Mouse (Mus musculus): ENCODE data around the gene Gja1.

Gene Gja1

GRCm38 (mm10) chr10:56415894-56416570, 38.9 kb downstream of the Gja1 start:
- no peak for DNase-seq (ENCODE audit: low spot score in 2 of 2)

GRCm38 (mm10) chr10:56422518-56422917, 45.4 kb downstream of the Gja1 start:
- no peak for DNase-seq (ENCODE audit: low spot score in 2 of 2)

- no peak for DNase-seq (ENCODE audit: low spot score in 2 of 2)
Measured at GRCm38 (mm10) chr10:56425016-56425798, 48.1 kb downstream of the Gja1 start.

GRCm38 (mm10) chr10:56426369-56426768, 49.2 kb downstream of the Gja1 start:
- no peak for DNase-seq (ENCODE audit: low spot score in 2 of 2)

GRCm38 (mm10) chr10:56427382-56427781, 50.3 kb downstream of the Gja1 start:
- no peak for DNase-seq (ENCODE audit: low spot score in 2 of 2)

- DNase-seq (ENCODE audit: low spot score in 2 of 2), result no peak
Measured at GRCm38 (mm10) chr10:56427827-56428226, 50.7 kb downstream of the Gja1 start.

- DNase-seq (ENCODE audit: low spot score in 2 of 2), result no peak
Measured at GRCm38 (mm10) chr10:56429011-56429410, 51.9 kb downstream of the Gja1 start.

- no peak for DNase-seq (ENCODE audit: low spot score in 2 of 2)
Measured at GRCm38 (mm10) chr10:56431600-56432389, 54.7 kb downstream of the Gja1 start.

- no peak for DNase-seq (ENCODE audit: low spot score in 2 of 2)
Measured at GRCm38 (mm10) chr10:56432390-56432709, 55.2 kb downstream of the Gja1 start.

- DNase-seq (ENCODE audit: low spot score in 2 of 2), result no peak
Measured at GRCm38 (mm10) chr10:56437290-56437689, 60.2 kb downstream of the Gja1 start.

GRCm38 (mm10) chr10:56439638-56440037, 62.5 kb downstream of the Gja1 start:
- no peak for DNase-seq (ENCODE audit: low spot score in 2 of 2)

- no peak for DNase-seq (ENCODE audit: low spot score in 2 of 2)
Measured at GRCm38 (mm10) chr10:56444457-56444856, 67.3 kb downstream of the Gja1 start.

- no peak for DNase-seq (ENCODE audit: low spot score in 2 of 2)
Measured at GRCm38 (mm10) chr10:56449030-56449429, 71.9 kb downstream of the Gja1 start.

All from left cerebral cortex, adult 9 months (tissue).